Mouse (Mus musculus) embryonic facial prominence, embryonic 14.5 days (tissue): Measurements from ENCODE around the gene Cel. TPM values are rescaled to one million over a fixed set of nuclear protein-coding genes. Genes with fewer than 3 reads are reported as not detected.
A peak's percentile ranks its signal among the peaks of the same experiment; 100 is the strongest.

Experiments used
- ATAC-seq: fragments of 200-750 bp; cut with Nextera tagmentation; 2 replicates; pipeline ENCODE4 v1.8.0; 2017; ENCODE audit warnings: low read depth, moderate number of reproducible peaks, moderate TSS enrichment
- DNase-seq: peaks from one replicate; pipeline ENCODE4 v3.0.0-alpha.2; 2015; ENCODE audit warnings: low spot score
- H3K27ac ChIP-seq: fragments of 300-500 bp; sonication (generic); replicated peaks from 2 replicates; pipeline ENCODE4 v1.5.1; 2014; ENCODE audit warnings: low read depth, mild to moderate bottlenecking, low read length, moderate library complexity
- H3K27me3 ChIP-seq: fragments of 300-500 bp; sonication (generic); replicated peaks from 2 replicates; pipeline ENCODE4 v1.6.1; 2014; ENCODE audit warnings: low read length; ENCODE audit not compliant: control insufficient read depth, insufficient read depth
- H3K36me3 ChIP-seq: fragments of 300-500 bp; sonication (generic); 2 replicates; pipeline ENCODE4 v1.6.1; 2014; ENCODE audit warnings: low read length, mixed read lengths; ENCODE audit not compliant: control insufficient read depth, insufficient read depth
- H3K4me1 ChIP-seq: fragments of 300-500 bp; sonication (generic); 2 replicates; pipeline ENCODE4 v1.6.1; 2014; ENCODE audit warnings: antibody characterized with exemption, low read length; ENCODE audit not compliant: control insufficient read depth, insufficient read depth
- H3K4me2 ChIP-seq: fragments of 300-500 bp; sonication (generic); 2 replicates; pipeline ENCODE4 v1.6.1; 2014; ENCODE audit warnings: low read depth, mild to moderate bottlenecking, low read length, moderate library complexity, mixed read lengths
- H3K4me3 ChIP-seq: fragments of 300-500 bp; sonication (generic); 2 replicates; pipeline ENCODE4 v1.5.1; 2014; ENCODE audit warnings: low read depth, mild to moderate bottlenecking, low read length
- H3K9ac ChIP-seq: fragments of 300-500 bp; sonication (generic); 2 replicates; pipeline ENCODE4 v1.6.1; 2014; ENCODE audit warnings: low read depth, mild to moderate bottlenecking, low read length, moderate library complexity, mixed read lengths
- H3K9me3 ChIP-seq: fragments of 300-500 bp; sonication (generic); 2 replicates; pipeline ENCODE4 v1.6.1; 2016; ENCODE audit warnings: low read length; ENCODE audit not compliant: control insufficient read depth
- WGBS: fragments of 180-500 bp; shearing (Covaris S2); extraction: QIAGEN DNeasy Blood & Tissue Kit; methylation state at CpG from one replicate; pipeline ENCODE4 v1.1.7; 2014; 5-methylcytosine and 5-hydroxymethylcytosine counted together
- polyA plus RNA-seq: library from polyadenylated mRNA; unstranded; fragments of >200 nt; fragmentation: Nextera tagmentation; extraction: Ambion mirVana; gene quantifications from 2 replicates; pipeline ENCODE4 v1.2.1, GENCODE M21; 2014

The Cel gene
- polyA plus RNA-seq, 1 experiment from 2014 or later, result not detected

DNA sequence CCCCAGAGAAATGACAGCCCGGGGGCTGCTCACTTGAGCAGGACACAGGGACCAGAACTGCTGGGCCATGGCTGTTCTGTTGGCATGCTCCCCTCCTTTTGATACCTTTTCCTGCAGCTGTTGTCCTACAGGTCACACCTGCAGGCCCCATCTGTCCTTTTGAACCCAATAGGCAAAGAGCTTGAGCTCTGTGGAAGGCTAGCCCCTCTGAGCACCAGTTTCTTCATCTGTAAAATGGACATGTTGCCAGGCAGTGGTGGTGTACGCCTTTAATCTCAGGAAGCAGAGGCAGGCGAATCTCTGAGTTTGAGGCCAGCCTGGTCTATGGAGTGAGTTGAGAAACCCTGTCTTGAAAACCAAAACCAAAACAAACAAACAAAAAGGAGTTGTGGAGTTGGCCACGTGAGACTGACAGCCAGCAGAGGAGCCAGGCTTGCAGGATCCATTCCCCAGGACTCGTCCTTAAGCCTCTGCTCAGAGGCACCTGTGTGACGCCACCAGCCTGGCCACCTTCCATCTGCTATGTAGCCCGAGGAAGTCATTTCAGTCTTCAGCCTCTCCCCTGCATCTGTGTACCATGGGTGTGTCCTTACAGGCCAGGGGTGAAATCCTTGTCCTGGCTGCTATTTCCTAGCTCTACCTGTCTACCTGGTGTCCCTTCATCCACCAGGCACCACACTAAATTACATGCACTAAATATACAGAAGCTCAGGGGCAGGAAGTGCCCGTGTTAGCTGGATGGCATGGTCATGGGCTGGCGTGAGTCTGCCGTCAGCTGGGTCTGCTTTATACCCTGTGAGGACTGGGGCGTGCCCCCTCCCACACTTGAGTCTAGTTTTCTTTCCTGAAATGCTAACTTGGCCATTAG, 26.2 kb downstream of the Cel start:
- WGBS, result 71% methylated on average over 11 of the region's 11 CpGs
- peaks cover 9% of the 10 kb centered on the region; the same call in 1 of the 2 replicates for H3K36me3 ChIP-seq
- no peaks in the 10 kb centered on the region for H3K9me3 ChIP-seq

DNA sequence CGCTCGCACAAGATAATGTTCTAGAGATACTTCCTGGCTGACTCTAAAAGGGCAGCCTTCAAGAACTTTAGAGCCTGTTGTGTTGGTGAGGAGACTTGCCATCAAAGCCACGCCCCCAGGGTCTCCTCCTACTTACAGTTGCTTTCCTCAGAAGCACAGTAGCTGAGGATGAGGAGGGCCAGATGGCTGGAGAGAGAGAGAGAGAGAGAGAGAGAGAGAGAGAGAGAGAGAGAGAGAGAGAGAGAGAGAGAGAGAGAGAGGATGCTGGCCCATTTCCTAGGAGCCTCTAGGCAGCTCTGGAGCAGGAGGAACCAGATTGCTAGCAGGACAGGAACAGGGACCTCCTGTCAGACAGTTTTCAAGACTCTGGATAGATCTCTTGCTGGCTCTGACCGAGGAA, 27.0 kb downstream of the Cel start:
- Histone ChIP-seq H3K4me2 (peak overlapping the region; percentile 67), H3K9ac (no peak overlapping the region; the same call in 1 of the 2 replicates), H3K9me3 (no peaks in the 10 kb centered on the region), H3K4me1 (peaks cover 65% of the 10 kb centered on the region), H3K4me3 (peak overlapping the region; percentile 75; the same call in 1 of the 2 replicates), H3K27me3 (no peaks in the 10 kb centered on the region), H3K27ac (peak overlapping the region; percentile 95; the same call in 1 of the 2 replicates), H3K36me3 (peaks cover under 1% of the 10 kb centered on the region; the same call in 1 of the 2 replicates)
- DNase-seq (no peak), ATAC-seq (no peak)
- 55% methylated on average over 4 of the region's 4 CpGs for WGBS

More for the DNA sequence above, 26.2 kb downstream of the Cel start:
- Histone ChIP-seq H3K9ac (no peak overlapping the region), H3K27me3 (no peaks in the 10 kb centered on the region), H3K4me3 (no peak overlapping the region), H3K4me1 (peaks cover 65% of the 10 kb centered on the region), H3K4me2 (no peak overlapping the region), H3K27ac (no peak overlapping the region)
- DNase-seq (no peak), ATAC-seq (no peak)

DNA sequence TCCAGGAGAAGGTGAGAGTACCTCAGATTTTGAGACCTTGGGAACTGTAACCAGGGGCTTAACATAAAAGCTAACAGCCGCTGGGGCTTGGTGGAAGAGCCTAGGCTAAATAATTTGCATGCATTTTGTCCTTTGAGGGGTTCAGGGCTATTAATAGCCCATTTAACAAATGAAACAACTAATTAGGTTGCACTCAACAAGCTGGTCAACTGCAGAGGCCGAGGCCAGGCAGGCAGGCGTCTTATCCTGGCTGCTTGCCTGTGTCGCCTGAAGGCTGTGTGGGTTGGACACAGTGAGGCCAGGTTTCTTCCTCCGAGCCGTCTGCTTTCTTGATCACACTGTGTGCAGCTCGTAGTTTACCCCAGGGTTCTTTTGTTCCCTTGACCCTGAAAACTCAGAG, 27.6 kb downstream of the Cel start:
- Histone ChIP-seq H3K4me3 (peak overlapping the region; percentile 75), H3K4me1 (peaks cover 70% of the 10 kb centered on the region), H3K27ac (peak overlapping the region; percentile 95), H3K4me2 (peak overlapping the region; percentile 67), H3K9ac (peak overlapping the region; percentile 83), H3K36me3 (no peaks in the 10 kb centered on the region; the same call in 1 of the 2 replicates), H3K9me3 (no peaks in the 10 kb centered on the region), H3K27me3 (no peaks in the 10 kb centered on the region)
- WGBS, result 18% methylated on average over 7 of the region's 7 CpGs
- ATAC-seq, result no peak
- no peak for DNase-seq

DNA sequence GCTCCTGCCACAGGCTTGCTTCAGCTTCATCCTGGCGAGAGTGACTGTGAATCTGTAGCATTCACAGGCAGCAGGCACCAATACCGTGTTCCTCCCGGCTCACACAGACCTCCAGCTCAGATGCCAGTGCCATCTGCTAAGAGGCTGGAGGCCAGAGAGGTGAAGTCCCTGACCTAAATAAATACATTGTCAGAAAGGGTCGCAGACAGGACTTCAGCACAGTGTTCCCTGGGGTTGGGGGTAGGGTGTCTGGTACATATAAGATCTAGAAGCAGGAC, 28.0 kb downstream of the Cel start:
- Histone ChIP-seq H3K4me2 (peak overlapping the region; percentile 67), H3K4me1 (peaks cover 74% of the 10 kb centered on the region), H3K9me3 (no peaks in the 10 kb centered on the region), H3K4me3 (peak overlapping the region; percentile 75), H3K27me3 (no peaks in the 10 kb centered on the region), H3K27ac (peak overlapping the region; percentile 95), H3K36me3 (no peaks in the 10 kb centered on the region; the same call in 1 of the 2 replicates), H3K9ac (peak overlapping the region; percentile 83)
- 14% methylated on average over 4 of the region's 4 CpGs for WGBS
- ATAC-seq, result no peak
- DNase-seq, result no peak

DNA sequence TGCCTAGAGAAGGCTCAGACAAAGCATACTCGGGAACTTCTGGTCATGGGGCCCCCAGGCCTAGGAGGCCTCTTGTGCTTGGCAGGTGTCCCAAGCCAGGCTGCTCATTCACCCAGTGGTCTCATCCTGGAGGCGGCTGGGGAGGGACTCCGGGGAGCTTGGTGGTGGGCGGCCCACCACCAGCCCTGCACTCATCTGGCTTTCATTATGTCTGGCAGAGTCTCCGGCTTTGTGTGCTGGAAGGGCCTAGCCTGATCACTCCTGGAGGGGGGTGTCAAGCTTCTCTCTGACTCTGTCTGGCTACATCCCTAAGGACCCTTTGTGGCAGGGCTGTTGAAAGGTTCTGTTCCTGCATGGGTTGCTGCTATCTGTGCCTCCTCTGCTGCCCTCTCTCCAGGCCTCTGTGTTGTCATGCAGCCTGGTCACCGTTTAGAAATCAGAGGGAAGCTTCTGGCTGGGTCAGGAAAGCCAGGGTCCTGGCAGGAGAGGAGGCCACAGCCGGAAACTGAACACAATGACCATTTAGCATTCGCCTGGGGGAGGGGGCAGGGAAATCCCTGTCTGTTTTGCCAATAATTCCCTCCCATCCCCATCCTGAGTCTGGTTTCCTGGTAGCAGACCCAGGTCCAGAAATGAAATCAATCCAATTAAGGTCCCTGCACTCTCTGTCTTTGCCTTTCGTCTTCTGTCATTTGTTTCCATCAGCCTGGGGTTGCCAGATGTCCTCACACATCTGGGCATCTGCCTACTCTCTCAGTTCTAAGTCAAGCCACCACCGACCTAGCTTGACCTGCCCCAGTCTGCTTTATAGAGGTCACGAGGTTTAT, 28.6 kb downstream of the Cel start:
- peak; percentile 62 for ATAC-seq
- H3K27me3 ChIP-seq, result no peaks in the 10 kb centered on the region
- H3K9ac ChIP-seq, result peak overlapping the region; percentile 83
- no peaks in the 10 kb centered on the region for H3K36me3 ChIP-seq
- WGBS, result 13% methylated on average over 9 of the region's 11 CpGs
- H3K4me1 ChIP-seq, result peaks cover 78% of the 10 kb centered on the region
- DNase-seq, result peak; percentile 92
- peak overlapping the region; percentile 67 for H3K4me2 ChIP-seq
- H3K27ac ChIP-seq, result peak overlapping the region; percentile 95
- H3K4me3 ChIP-seq, result peak overlapping the region; percentile 75
- no peaks in the 10 kb centered on the region for H3K9me3 ChIP-seq

DNA sequence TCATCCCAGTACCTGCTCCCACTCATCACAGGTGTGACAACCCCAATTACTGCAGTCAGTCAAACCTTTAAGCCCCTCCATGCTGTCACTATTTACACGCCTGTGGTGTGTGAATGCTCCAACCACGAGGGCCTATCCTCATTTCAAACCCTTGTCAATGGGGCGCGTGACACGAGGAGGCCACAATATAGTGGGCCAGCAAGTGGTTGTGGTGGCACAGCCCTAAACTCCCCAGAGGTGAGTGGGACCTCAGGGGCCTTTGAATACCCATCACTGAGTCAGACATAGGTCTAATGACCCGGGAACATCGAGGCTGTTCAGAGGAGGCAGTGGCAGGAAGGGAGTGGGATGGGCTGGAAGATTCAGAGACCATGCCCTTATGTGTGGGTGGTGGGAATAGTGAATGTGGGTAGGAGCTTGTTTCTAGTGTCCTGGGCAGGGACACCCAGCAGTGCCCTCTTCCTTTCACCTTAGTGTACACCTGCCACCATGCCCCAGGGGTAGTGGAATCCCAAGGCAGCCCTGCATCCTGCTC, 29.2 kb downstream of the Cel start:
- peak overlapping the region; percentile 67 for H3K4me2 ChIP-seq
- H3K27me3 ChIP-seq, result no peaks in the 10 kb centered on the region
- no peak for ATAC-seq
- no peaks in the 10 kb centered on the region for H3K36me3 ChIP-seq
- H3K9ac ChIP-seq, result peak overlapping the region; percentile 83
- H3K27ac ChIP-seq, result peak overlapping the region; percentile 95
- no peak for DNase-seq
- peaks cover 71% of the 10 kb centered on the region for H3K4me1 ChIP-seq
- WGBS, result 39% methylated on average over 7 of the region's 7 CpGs
- no peaks in the 10 kb centered on the region for H3K9me3 ChIP-seq
- H3K4me3 ChIP-seq, result peak overlapping the region; percentile 75

DNA sequence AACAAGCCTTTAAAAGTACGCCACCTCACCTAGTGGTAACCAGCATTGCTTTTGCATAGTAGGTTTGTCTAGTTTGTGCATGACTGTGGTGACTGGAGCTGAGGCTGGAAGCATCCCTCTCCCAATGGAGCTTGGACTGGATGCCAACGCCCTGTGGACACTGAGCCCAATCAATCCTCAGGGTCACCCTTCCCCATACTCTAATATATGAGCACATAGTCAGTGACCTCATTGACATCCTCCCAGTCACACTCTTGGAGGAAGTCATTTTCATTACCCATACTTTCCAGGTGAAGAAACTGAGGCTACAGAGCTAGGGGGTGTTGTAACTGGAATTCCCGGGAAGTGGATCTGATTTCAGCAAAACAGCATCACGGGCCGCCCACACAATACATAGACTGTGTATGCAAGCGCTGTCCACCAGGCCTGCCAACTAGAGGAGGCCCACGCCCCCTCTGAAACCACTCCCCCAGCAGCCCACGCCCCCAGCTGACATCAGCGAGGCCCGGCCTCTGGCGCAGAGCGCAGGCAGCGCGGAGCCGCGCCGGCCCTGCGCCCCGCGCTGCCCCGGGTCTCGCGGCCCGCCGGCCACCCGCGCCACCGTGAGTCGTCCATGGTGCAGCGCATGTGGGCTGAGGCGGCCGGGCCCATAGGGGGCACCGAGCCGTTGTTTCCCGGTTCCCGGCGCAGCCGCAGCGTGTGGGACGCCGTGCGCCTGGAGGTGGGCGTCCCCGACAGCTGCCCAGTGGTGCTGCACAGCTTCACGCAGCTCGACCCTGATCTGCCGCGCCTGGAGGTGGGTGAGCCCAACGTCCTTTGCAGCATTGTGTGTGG, 30.0 kb downstream of the Cel start:
- Histone ChIP-seq H3K27ac (peak overlapping the region; percentile 95), H3K27me3 (no peaks in the 10 kb centered on the region), H3K4me1 (peaks cover 63% of the 10 kb centered on the region), H3K36me3 (no peaks in the 10 kb centered on the region), H3K9ac (peak overlapping the region; percentile 83), H3K4me2 (peak overlapping the region; percentile 67), H3K9me3 (no peaks in the 10 kb centered on the region), H3K4me3 (peak overlapping the region; percentile 75)
- ATAC-seq (peak; percentile 95), DNase-seq (peak; percentile 96)
- WGBS, result 6% methylated on average over 18 of the region's 49 CpGs

DNA sequence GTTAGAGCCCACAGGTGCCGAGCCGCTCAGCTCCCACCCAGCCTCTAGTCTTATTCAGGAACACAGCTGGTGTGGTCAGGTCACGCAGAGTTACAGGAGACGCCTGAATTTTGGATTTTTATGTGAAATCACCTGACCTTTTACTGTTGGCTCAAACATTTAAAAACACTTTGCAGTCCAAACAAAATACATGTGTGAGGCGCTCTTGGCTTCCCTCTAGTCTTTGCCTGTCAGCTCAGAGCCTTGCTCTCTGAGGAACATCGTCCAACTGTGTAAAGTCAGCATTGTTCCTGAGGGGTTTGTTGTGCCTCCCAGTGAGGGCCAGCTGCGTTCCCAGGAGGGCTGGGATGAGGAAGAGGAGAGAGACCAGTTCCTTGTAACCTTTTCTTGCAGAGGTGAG, 32.9 kb downstream of the Cel start:
- H3K27ac ChIP-seq, result no peak overlapping the region
- no peak overlapping the region for H3K4me2 ChIP-seq
- H3K9me3 ChIP-seq, result no peaks in the 10 kb centered on the region
- H3K4me3 ChIP-seq, result no peak overlapping the region
- no peak overlapping the region; the same call in 1 of the 2 replicates for H3K9ac ChIP-seq
- no peaks in the 10 kb centered on the region for H3K36me3 ChIP-seq
- 53% methylated on average over 7 of the region's 7 CpGs for WGBS
- H3K27me3 ChIP-seq, result no peaks in the 10 kb centered on the region
- peak; percentile 63 for DNase-seq
- peaks cover 51% of the 10 kb centered on the region for H3K4me1 ChIP-seq
- ATAC-seq, result no peak
